Mouse (Mus musculus): ENCODE results near the gene 7530416G11Rik. TPM values are rescaled to one million over a fixed set of nuclear protein-coding genes. Genes with fewer than 3 reads are reported as not detected.

Gene 7530416G11Rik
- polyA plus RNA-seq, 1 experiment from 2014 or later, result not detected

DNA sequence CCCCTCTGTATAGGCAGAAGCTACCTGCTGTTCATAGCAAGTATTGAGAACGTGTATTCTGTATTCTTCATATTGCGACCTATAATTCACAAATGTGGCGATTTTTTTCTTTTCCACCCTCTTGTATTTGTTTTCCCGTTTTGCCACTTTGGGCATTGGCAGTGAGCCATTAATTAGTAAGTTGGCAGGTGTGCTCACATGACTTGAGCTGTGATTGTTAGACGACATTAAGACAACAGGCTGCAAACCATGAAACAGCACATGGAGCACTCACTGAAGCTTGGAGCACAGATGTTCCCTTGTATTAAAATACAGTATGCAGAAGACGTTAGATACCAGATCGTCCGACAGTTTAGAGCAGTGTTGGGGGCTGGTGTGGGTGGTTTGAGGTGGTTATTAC lies 46.1 kb downstream of the 7530416G11Rik start:
- no peak overlapping the region for H3K4me3 ChIP-seq (ENCODE audit: low read depth, low read length)
- no peaks in the 10 kb centered on the region for H3K27me3 ChIP-seq (ENCODE audit: insufficient read depth, low read length)
- H3K27ac ChIP-seq (ENCODE audit: low read depth), result no peak overlapping the region
- no peak overlapping the region for H3K4me2 ChIP-seq
- ATAC-seq (ENCODE audit: insufficient read depth) (no peak), DNase-seq (no peak)
- H3K4me1 ChIP-seq (ENCODE audit: insufficient read depth), result peaks cover 3% of the 10 kb centered on the region; the same call in 1 of the 2 replicates
- 75% methylated on average over 8 of the region's 8 CpGs for WGBS
- TF ChIP-seq CTCF (IDR thresholded peaks at IDR 0.05; ENCODE audit: low read depth), result no peak
- H3K36me3 ChIP-seq (ENCODE audit: insufficient read depth), result peaks cover 41% of the 10 kb centered on the region; the same call in 1 of the 2 replicates
- no peaks in the 10 kb centered on the region for H3K9me3 ChIP-seq (ENCODE audit: low read depth, low read length)
- no peak overlapping the region for H3K9ac ChIP-seq

DNA sequence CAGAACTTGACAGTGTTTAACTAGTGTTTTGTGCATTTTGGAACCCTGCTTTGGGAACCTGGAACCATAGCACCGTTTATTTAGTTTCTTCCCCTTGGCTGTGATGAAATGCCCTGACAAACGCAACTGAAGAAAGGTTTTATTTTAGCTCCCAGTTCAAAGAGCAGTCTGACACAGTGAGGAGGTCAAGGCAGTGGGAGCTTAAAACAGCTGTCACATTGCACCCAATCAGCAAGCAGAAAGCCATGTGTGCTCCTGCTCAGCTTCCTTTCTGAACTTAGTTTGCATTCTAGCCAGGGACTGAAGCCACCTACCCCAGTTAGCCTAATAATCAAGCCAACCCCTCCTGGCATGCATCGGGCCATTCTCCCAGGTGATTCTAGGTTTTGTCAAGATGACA lies 56.4 kb downstream of the 7530416G11Rik start:
- DNase-seq, result no peak
- no peak for TF ChIP-seq CTCF (IDR thresholded peaks at IDR 0.05; ENCODE audit: low read depth)
- no peak overlapping the region for H3K4me3 ChIP-seq (ENCODE audit: low read depth, low read length)
- WGBS, result 64% methylated on average over 3 of the region's 3 CpGs
- ATAC-seq (ENCODE audit: insufficient read depth), result no peak
- H3K4me1 ChIP-seq (ENCODE audit: insufficient read depth), result no peaks in the 10 kb centered on the region
- H3K4me2 ChIP-seq, result no peak overlapping the region
- H3K27ac ChIP-seq (ENCODE audit: low read depth), result no peak overlapping the region
- H3K36me3 ChIP-seq (ENCODE audit: insufficient read depth), result peaks cover 52% of the 10 kb centered on the region; the same call in 1 of the 2 replicates
- H3K9ac ChIP-seq, result no peak overlapping the region
- H3K27me3 ChIP-seq (ENCODE audit: insufficient read depth, low read length), result no peaks in the 10 kb centered on the region
- H3K9me3 ChIP-seq (ENCODE audit: low read depth, low read length), result no peaks in the 10 kb centered on the region

Other genes with a start within 250 kb of the 7530416G11Rik start
- gene Atxn10, start 167.0 kb downstream of the 7530416G11Rik start, polyA plus RNA-seq (2014; fragmentation: Nextera tagmentation; extraction: Ambion mirVana), result 345 and 360 TPM in 2 replicates
- 65.7 and 77.0 TPM in 2 replicates for gene Wnt7b, start 79.2 kb upstream of the 7530416G11Rik start, polyA plus RNA-seq (2014; fragmentation: Nextera tagmentation; extraction: Ambion mirVana)
- gene Ppara, start 231.8 kb upstream of the 7530416G11Rik start, polyA plus RNA-seq (2014; fragmentation: Nextera tagmentation; extraction: Ambion mirVana), result 2.7 and 3.3 TPM in 2 replicates

Data from lung, embryonic 14.5 days (tissue).